Mouse (Mus musculus): Measurements from ENCODE around the gene 4930470P17Rik. TPM values are rescaled to one million over a fixed set of nuclear protein-coding genes. Genes with fewer than 3 reads are reported as not detected.

Gene 4930470P17Rik
- polyA plus RNA-seq, 1 experiment, result not detected

GRCm38 (mm10) chr2:170577502-170577901, 24.3 kb downstream of the 4930470P17Rik start:
- no peaks in the 10 kb centered on the region for H3K79me3 ChIP-seq (ENCODE audit: low read depth)

DNA sequence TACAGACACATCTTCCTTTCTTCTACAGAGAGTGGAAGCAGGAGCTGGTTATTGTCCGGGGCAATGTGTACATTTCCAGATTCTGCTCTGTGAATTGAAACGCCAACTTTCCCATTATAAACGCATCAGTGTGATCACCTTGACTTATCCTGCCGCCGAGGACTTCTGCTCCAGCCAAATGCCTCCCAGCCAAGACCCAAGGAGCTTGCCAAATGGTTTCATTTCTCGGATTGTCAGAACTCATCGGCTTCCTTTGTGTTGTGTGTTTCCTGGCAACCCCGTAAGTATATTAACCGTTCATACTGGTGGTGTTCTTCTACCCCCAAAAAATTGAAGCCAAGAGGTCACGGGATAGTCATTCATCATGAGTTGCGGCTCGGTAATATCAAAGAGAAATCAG, 25.7 kb downstream of the 4930470P17Rik start:
- no peak for TF ChIP-seq FOSL1 (IDR thresholded peaks at IDR 0.05; ENCODE audit: insufficient read depth, low read length, poor library complexity, severe bottlenecking)
- no peak for TF ChIP-seq CEBPB (IDR thresholded peaks at IDR 0.05; ENCODE audit: low read depth)
- TF ChIP-seq CTCF (IDR thresholded peaks at IDR 0.05; ENCODE audit: control insufficient read depth, insufficient read depth, insufficient read length), result no peak
- no peak for TF ChIP-seq USF1 (IDR thresholded peaks at IDR 0.05; ENCODE audit: low read depth)
- no peak for TF ChIP-seq MYOD1 (IDR thresholded peaks at IDR 0.05; ENCODE audit: control insufficient read depth, insufficient read length, low read depth)
- TF ChIP-seq MAX (IDR thresholded peaks at IDR 0.05), result no peak
- no peak for TF ChIP-seq MYOG (IDR thresholded peaks at IDR 0.05; ENCODE audit: control insufficient read depth, extremely low read depth, insufficient read length)
- no peak overlapping the region for H3K4me3 ChIP-seq (ENCODE audit: insufficient read depth, poor library complexity, severe bottlenecking)
- H3K27me3 ChIP-seq (ENCODE audit: control insufficient read depth, insufficient read depth, insufficient read length), result no peaks in the 10 kb centered on the region
- H3K79me2 ChIP-seq (ENCODE audit: control insufficient read depth, insufficient read depth), result no peaks in the 10 kb centered on the region
- H3K79me3 ChIP-seq (ENCODE audit: low read depth), result no peaks in the 10 kb centered on the region
- no peak overlapping the region for H3ac ChIP-seq (ENCODE audit: control insufficient read depth, insufficient read length, low read depth)
- no peaks in the 10 kb centered on the region for H3K36me3 ChIP-seq (ENCODE audit: control insufficient read depth, insufficient read depth)

More at GRCm38 (mm10) chr2:170577502-170577901, 24.3 kb downstream of the 4930470P17Rik start:
- Histone ChIP-seq H3K27me3 (ENCODE audit: control insufficient read depth, insufficient read depth, insufficient read length) (no peaks in the 10 kb centered on the region), H3K36me3 (ENCODE audit: control insufficient read depth, insufficient read depth) (no peaks in the 10 kb centered on the region), H3K79me2 (ENCODE audit: control insufficient read depth, insufficient read depth) (no peaks in the 10 kb centered on the region), H3K4me3 (ENCODE audit: insufficient read depth, poor library complexity, severe bottlenecking) (no peak overlapping the region), H3ac (ENCODE audit: control insufficient read depth, insufficient read length, low read depth) (no peak overlapping the region)
- TF ChIP-seq MYOG (IDR thresholded peaks at IDR 0.05; ENCODE audit: control insufficient read depth, extremely low read depth, insufficient read length) (no peak), USF1 (IDR thresholded peaks at IDR 0.05; ENCODE audit: low read depth) (no peak), FOSL1 (IDR thresholded peaks at IDR 0.05; ENCODE audit: insufficient read depth, low read length, poor library complexity, severe bottlenecking) (no peak), CEBPB (IDR thresholded peaks at IDR 0.05; ENCODE audit: low read depth) (no peak), MYOD1 (IDR thresholded peaks at IDR 0.05; ENCODE audit: control insufficient read depth, insufficient read length, low read depth) (no peak), MAX (IDR thresholded peaks at IDR 0.05) (no peak), CTCF (IDR thresholded peaks at IDR 0.05; ENCODE audit: control insufficient read depth, insufficient read depth, insufficient read length) (no peak)

- Histone ChIP-seq H3K79me2 (ENCODE audit: control insufficient read depth, insufficient read depth) (no peaks in the 10 kb centered on the region), H3K36me3 (ENCODE audit: control insufficient read depth, insufficient read depth) (no peaks in the 10 kb centered on the region), H3K27me3 (ENCODE audit: control insufficient read depth, insufficient read depth, insufficient read length) (no peaks in the 10 kb centered on the region), H3K79me3 (ENCODE audit: low read depth) (no peaks in the 10 kb centered on the region), H3ac (ENCODE audit: control insufficient read depth, insufficient read length, low read depth) (no peak overlapping the region), H3K4me3 (ENCODE audit: insufficient read depth, poor library complexity, severe bottlenecking) (no peak overlapping the region)
- no peak for TF ChIP-seq MYOD1 (IDR thresholded peaks at IDR 0.05; ENCODE audit: control insufficient read depth, insufficient read length, low read depth)
- TF ChIP-seq CEBPB (IDR thresholded peaks at IDR 0.05; ENCODE audit: low read depth), result no peak
- no peak for TF ChIP-seq FOSL1 (IDR thresholded peaks at IDR 0.05; ENCODE audit: insufficient read depth, low read length, poor library complexity, severe bottlenecking)
- no peak for TF ChIP-seq MAX (IDR thresholded peaks at IDR 0.05)
- no peak for TF ChIP-seq MYOG (IDR thresholded peaks at IDR 0.05; ENCODE audit: control insufficient read depth, extremely low read depth, insufficient read length)
- TF ChIP-seq USF1 (IDR thresholded peaks at IDR 0.05; ENCODE audit: low read depth), result no peak
- no peak for TF ChIP-seq CTCF (IDR thresholded peaks at IDR 0.05; ENCODE audit: control insufficient read depth, insufficient read depth, insufficient read length)
Observed at GRCm38 (mm10) chr2:170564995-170565394, 36.8 kb downstream of the 4930470P17Rik start.

DNA sequence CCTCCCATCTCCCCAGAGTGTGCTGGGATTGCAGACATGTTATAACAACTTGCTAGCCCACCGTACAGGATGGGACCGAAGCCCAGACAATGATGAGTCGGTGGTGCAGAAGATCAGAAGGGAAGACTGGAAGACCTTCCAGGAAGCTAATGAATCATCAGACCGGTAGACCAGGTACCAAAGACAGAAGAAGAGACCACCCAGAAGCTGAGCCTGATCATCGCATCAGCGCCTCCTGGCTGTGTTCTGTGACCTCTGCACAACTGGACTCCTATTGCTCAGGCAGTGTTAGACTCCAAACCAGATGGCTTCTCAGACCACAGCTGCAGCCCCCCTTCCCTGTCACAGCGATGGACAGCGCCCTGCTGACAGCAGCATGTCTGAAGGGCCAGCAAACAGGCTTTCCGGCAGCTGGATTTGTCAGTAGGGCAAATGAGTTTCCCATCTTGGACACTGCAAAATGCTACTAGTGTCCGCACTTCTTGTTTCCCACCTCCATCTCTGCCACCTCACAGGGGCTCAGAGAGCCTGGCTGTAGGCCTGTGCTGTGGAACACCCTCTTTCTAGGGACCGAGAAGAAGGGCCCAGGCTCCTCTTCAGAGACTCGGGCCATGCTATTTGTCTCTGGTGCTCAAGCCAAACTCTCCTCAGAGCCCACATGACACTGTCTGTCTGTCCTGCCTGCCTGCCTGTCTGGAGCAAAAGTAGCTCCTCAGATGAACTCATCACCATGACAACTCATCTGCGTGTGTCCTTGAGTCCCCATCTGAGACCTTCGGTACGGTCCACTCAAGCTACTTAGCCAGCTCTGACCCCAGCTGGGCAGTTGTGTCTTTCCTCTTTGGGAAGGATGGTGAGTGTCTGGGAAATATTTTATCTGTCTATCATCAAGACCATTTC, 37.6 kb downstream of the 4930470P17Rik start:
- Histone ChIP-seq H3K4me3 (ENCODE audit: insufficient read depth, poor library complexity, severe bottlenecking) (no peak overlapping the region), H3K79me3 (ENCODE audit: low read depth) (no peaks in the 10 kb centered on the region), H3ac (ENCODE audit: control insufficient read depth, insufficient read length, low read depth) (no peak overlapping the region), H3K27me3 (ENCODE audit: control insufficient read depth, insufficient read depth, insufficient read length) (no peaks in the 10 kb centered on the region), H3K36me3 (ENCODE audit: control insufficient read depth, insufficient read depth) (no peaks in the 10 kb centered on the region), H3K79me2 (ENCODE audit: control insufficient read depth, insufficient read depth) (no peaks in the 10 kb centered on the region)
- TF ChIP-seq CEBPB (IDR thresholded peaks at IDR 0.05; ENCODE audit: low read depth) (no peak), MAX (IDR thresholded peaks at IDR 0.05) (no peak), CTCF (IDR thresholded peaks at IDR 0.05; ENCODE audit: control insufficient read depth, insufficient read depth, insufficient read length) (no peak), FOSL1 (IDR thresholded peaks at IDR 0.05; ENCODE audit: insufficient read depth, low read length, poor library complexity, severe bottlenecking) (no peak), MYOD1 (IDR thresholded peaks at IDR 0.05; ENCODE audit: control insufficient read depth, insufficient read length, low read depth) (no peak), MYOG (IDR thresholded peaks at IDR 0.05; ENCODE audit: control insufficient read depth, extremely low read depth, insufficient read length) (no peak), USF1 (IDR thresholded peaks at IDR 0.05; ENCODE audit: low read depth) (no peak)

GRCm38 (mm10) chr2:170552088-170552487, 49.7 kb downstream of the 4930470P17Rik start:
- Histone ChIP-seq H3K79me3 (ENCODE audit: low read depth) (no peaks in the 10 kb centered on the region), H3K4me3 (ENCODE audit: insufficient read depth, poor library complexity, severe bottlenecking) (no peak overlapping the region), H3K36me3 (ENCODE audit: control insufficient read depth, insufficient read depth) (no peaks in the 10 kb centered on the region), H3ac (ENCODE audit: control insufficient read depth, insufficient read length, low read depth) (no peak overlapping the region), H3K79me2 (ENCODE audit: control insufficient read depth, insufficient read depth) (no peaks in the 10 kb centered on the region), H3K27me3 (ENCODE audit: control insufficient read depth, insufficient read depth, insufficient read length) (no peaks in the 10 kb centered on the region)
- no peak for TF ChIP-seq CTCF (IDR thresholded peaks at IDR 0.05; ENCODE audit: control insufficient read depth, insufficient read depth, insufficient read length)
- no peak for TF ChIP-seq MAX (IDR thresholded peaks at IDR 0.05)
- no peak for TF ChIP-seq FOSL1 (IDR thresholded peaks at IDR 0.05; ENCODE audit: insufficient read depth, low read length, poor library complexity, severe bottlenecking)
- no peak for TF ChIP-seq CEBPB (IDR thresholded peaks at IDR 0.05; ENCODE audit: low read depth)
- TF ChIP-seq MYOD1 (IDR thresholded peaks at IDR 0.05; ENCODE audit: control insufficient read depth, insufficient read length, low read depth), result no peak
- no peak for TF ChIP-seq MYOG (IDR thresholded peaks at IDR 0.05; ENCODE audit: control insufficient read depth, extremely low read depth, insufficient read length)
- no peak for TF ChIP-seq USF1 (IDR thresholded peaks at IDR 0.05; ENCODE audit: low read depth)
